Mouse (Mus musculus) adrenal gland, adult 2 months (tissue): ENCODE measurements around the gene Tmbim1. TPM values are rescaled to one million over a fixed set of nuclear protein-coding genes. Genes with fewer than 3 reads are reported as not detected.
"Not testable (repeated sequence)": the region's sequence is repeated elsewhere in the genome, so short reads cannot be mapped to it uniquely, and the experiment has no call there.

Source experiments
- DNase-seq: peaks from one replicate; pipeline ENCODE4 v3.0.0; 2021
- long read RNA-seq: library from polyadenylated mRNA; stranded (forward); transcript quantifications from one replicate; pipeline ENCODE4 v2.0.0, GENCODE M21; 2021
- polyA plus RNA-seq: library from polyadenylated mRNA; depleted of rRNA; stranded (reverse); fragments of >200 nt; gene quantifications from 2 replicates; pipeline ENCODE4 v1.2.3, GENCODE M21; 2012; rRNA removed
- total RNA-seq, 2 experiments: library from RNA; stranded (reverse); gene quantifications; 2 replicates each; pipeline ENCODE4 v1.2.3; 2021

The Tmbim1 gene
- 100 to 1,000 TPM in 1 of 2 experiments, 10 to 100 TPM in 1; 98.3 to 115 TPM for total RNA-seq
- 834 and 852 TPM in 2 replicates for polyA plus RNA-seq
- long read RNA-seq, full-length matches to known transcripts: 36 of 46 reads
- long read RNA-seq, partial matches to known transcripts: 2 of 46 reads
- long read RNA-seq, other reads (novel, unspliced or antisense): 8 of 46 reads

- no peak for DNase-seq
Observed at GRCm38 (mm10) chr1:74305522-74305921, at the start of gene Tmbim1. Tmbim1 (minus strand) TSS chr1:74305622.

- no peak for DNase-seq
Observed at GRCm38 (mm10) chr1:74353453-74354229, 48.2 kb upstream of the Tmbim1 start.

GRCm38 (mm10) chr1:74352532-74353096 lies 47.2 kb upstream of the Tmbim1 start:
- peak; percentile 70 for DNase-seq

- no peak for DNase-seq
Observed at GRCm38 (mm10) chr1:74351185-74351769, 45.9 kb upstream of the Tmbim1 start.

- no peak for DNase-seq
Observed at GRCm38 (mm10) chr1:74344163-74344916, 38.9 kb upstream of the Tmbim1 start.

- DNase-seq: no peak
Observed at GRCm38 (mm10) chr1:74343161-74343560, 37.7 kb upstream of the Tmbim1 start.

GRCm38 (mm10) chr1:74342308-74342707 lies 36.9 kb upstream of the Tmbim1 start:
- no peak for DNase-seq

- DNase-seq: no peak
Observed at GRCm38 (mm10) chr1:74341898-74342297, 36.5 kb upstream of the Tmbim1 start.

GRCm38 (mm10) chr1:74340992-74341391 lies 35.6 kb upstream of the Tmbim1 start:
- not testable (repeated sequence) for DNase-seq

GRCm38 (mm10) chr1:74340361-74340764 lies 34.9 kb upstream of the Tmbim1 start:
- DNase-seq: peak; percentile 88

GRCm38 (mm10) chr1:74339917-74340316 lies 34.5 kb upstream of the Tmbim1 start:
- no peak for DNase-seq

GRCm38 (mm10) chr1:74338626-74339025 lies 33.2 kb upstream of the Tmbim1 start:
- DNase-seq: no peak

GRCm38 (mm10) chr1:74338013-74338412 lies 32.6 kb upstream of the Tmbim1 start:
- no peak for DNase-seq

GRCm38 (mm10) chr1:74337241-74337771 lies 31.9 kb upstream of the Tmbim1 start:
- no peak for DNase-seq

- DNase-seq: no peak
Observed at GRCm38 (mm10) chr1:74335436-74336170, 30.2 kb upstream of the Tmbim1 start.

- no peak for DNase-seq
Observed at GRCm38 (mm10) chr1:74335033-74335432, 29.6 kb upstream of the Tmbim1 start.

GRCm38 (mm10) chr1:74334607-74335006 lies 29.2 kb upstream of the Tmbim1 start:
- DNase-seq: no peak

GRCm38 (mm10) chr1:74332930-74333329 lies 27.5 kb upstream of the Tmbim1 start:
- no peak for DNase-seq

GRCm38 (mm10) chr1:74332241-74332763 lies 26.9 kb upstream of the Tmbim1 start:
- DNase-seq: peak; percentile 98

- DNase-seq: no peak
Observed at GRCm38 (mm10) chr1:74331046-74331681, 25.7 kb upstream of the Tmbim1 start.
